Mouse (Mus musculus): ENCODE measurements around the gene Gnaq. TPM values are rescaled to one million over a fixed set of nuclear protein-coding genes. Genes with fewer than 3 reads are reported as not detected.
A peak's percentile ranks its signal among the peaks of the same experiment; 100 is the strongest.
"Not testable (repeated sequence)": the region's sequence is repeated elsewhere in the genome, so short reads cannot be mapped to it uniquely, and the experiment has no call there.

Gene Gnaq
- total RNA-seq, 2 experiments from 2014 or later: 197 to 209 TPM

DNA sequence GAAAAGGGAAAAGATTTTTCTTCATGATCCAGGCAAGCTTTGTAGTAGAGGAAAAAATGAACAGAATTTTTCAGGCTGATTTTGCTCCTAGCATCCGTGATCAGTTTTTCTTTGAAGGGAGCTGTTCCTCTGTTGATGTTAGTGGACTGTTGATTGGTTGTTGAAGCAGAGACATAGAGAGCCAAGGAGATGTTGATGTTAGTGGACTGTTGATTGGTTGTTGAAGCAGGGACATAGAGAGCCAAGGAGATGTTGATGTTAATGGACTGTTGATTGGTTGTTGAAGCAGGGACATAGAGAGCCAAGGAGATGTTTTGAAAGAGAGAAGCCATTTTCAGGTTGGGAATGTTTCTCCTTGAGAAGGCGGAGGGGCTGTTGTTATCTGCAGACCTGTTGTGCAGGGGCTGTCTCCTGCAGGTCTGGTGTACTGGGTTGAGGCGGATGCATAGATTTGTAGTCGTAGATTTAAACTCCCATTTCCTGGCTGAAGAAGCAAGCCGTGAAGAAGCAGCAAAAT is 5.5 kb downstream of the Gnaq start:
- DNase-seq (ENCODE audit: extremely low spot score in 1 of 2, low spot score in 2 of 2): no peak
- intact Hi-C loops (cut with DNase I): loop anchor here (10.0 kb wide), 1 partner anchor 207 kb away; no protein-coding TSS in a partner anchor

DNA sequence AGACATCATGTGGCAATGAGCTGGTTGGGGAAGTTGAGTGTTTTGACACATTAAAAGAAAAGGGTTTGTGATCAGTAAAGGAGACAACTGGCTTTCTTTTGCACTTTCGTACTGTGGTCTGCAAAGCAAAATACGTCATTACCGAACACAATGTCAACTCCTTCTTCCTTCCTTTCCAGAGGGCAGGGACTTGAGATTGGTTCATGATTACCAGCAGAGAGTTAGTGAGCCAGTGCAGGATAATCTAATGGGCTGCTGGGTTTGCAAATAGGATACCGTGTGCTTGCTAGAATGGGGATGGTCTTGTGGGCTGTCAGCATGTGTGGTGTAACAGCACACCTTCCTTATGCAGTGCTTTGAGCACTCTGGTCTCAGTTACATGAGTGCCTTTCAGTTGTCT is 8.1 kb downstream of the Gnaq start:
- DNase-seq (ENCODE audit: extremely low spot score in 1 of 2, low spot score in 2 of 2): no peak
- intact Hi-C loops (cut with DNase I): no loop called here

GRCm38 (mm10) chr19:16141857-16142256 is 9.2 kb downstream of the Gnaq start:
- DNase-seq (ENCODE audit: extremely low spot score in 1 of 2, low spot score in 2 of 2): no peak
- intact Hi-C loops (cut with DNase I): no loop called here

GRCm38 (mm10) chr19:16142990-16143389 is 10.4 kb downstream of the Gnaq start:
- DNase-seq (ENCODE audit: extremely low spot score in 1 of 2, low spot score in 2 of 2): no peak
- intact Hi-C loops (cut with DNase I): no loop called here

- no peak for DNase-seq (ENCODE audit: extremely low spot score in 1 of 2, low spot score in 2 of 2)
- intact Hi-C loops (cut with DNase I): no loop called here
Measured at GRCm38 (mm10) chr19:16147446-16147845, 14.8 kb downstream of the Gnaq start.

- DNase-seq (ENCODE audit: extremely low spot score in 1 of 2, low spot score in 2 of 2): no peak
- intact Hi-C loops (cut with DNase I): no loop called here
Measured at GRCm38 (mm10) chr19:16149094-16149493, 16.5 kb downstream of the Gnaq start.

DNA sequence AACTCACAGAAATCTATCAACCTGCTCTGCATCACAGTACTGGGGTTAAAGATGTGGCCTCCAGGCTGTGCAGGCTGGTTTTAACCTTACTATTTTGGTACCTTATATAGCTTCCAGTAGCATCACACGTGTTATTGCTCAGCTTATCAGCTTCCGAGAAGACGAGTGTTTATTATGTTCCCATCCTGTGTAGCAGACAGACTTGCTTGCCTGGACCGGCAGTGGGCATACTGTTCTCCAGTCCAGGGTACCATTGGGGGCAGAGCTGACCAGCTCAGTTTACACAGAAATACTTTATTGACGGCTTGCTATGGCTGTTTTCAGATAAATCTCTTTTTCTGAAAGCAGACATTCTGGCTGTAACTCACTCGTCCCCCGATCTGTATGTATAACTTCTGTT is 17.7 kb downstream of the Gnaq start:
- no peak for DNase-seq (ENCODE audit: extremely low spot score in 1 of 2, low spot score in 2 of 2)
- intact Hi-C loops (cut with DNase I): no loop called here

GRCm38 (mm10) chr19:16153851-16154250 is 21.2 kb downstream of the Gnaq start:
- intact Hi-C loops (cut with DNase I): no loop called here
- no peak for DNase-seq (ENCODE audit: extremely low spot score in 1 of 2, low spot score in 2 of 2)

DNA sequence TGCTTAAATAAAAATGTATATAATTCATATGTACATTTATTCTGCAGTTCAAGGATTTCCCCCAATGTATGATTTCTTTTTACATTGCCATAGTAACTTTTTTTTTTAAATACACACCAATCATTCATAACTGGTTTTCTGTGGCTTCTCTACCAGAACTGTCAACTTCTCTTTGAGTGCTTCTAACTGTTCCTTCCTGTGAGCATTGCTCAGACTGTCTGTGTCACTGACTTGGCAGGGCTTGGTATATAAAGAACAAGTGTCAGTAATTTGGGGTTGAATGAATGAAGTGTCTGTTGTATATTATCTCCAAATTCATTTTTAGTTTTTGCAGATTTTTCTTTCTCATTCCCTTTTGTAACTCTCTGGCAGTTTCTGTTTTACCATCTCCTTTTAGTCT is 21.8 kb downstream of the Gnaq start:
- intact Hi-C loops (cut with DNase I): no loop called here
- no peak for DNase-seq (ENCODE audit: extremely low spot score in 1 of 2, low spot score in 2 of 2)

GRCm38 (mm10) chr19:16157120-16157519 is 24.5 kb downstream of the Gnaq start:
- intact Hi-C loops (cut with DNase I): no loop called here
- DNase-seq (ENCODE audit: extremely low spot score in 1 of 2, low spot score in 2 of 2): no peak

DNA sequence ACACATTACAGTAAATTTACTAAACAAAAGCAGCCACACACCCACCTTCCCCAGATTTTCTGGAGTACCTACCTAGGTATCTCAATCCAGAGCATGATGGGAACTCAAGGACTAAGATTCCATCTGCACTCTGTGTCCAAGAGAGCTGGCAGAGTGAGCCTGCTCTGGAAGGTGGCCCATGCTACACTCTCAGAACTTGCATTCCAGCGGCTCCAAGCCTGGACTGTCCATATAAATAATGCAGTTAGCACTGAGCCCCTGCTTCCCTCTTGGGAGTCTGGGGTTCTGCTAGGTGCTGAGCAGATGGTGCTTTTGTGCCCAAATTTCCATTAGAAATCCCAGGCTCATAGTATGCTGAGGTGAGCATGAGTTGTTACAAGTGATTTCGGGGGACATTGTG is 28.1 kb downstream of the Gnaq start:
- no peak for DNase-seq (ENCODE audit: extremely low spot score in 1 of 2, low spot score in 2 of 2)
- intact Hi-C loops (cut with DNase I): no loop called here

DNA sequence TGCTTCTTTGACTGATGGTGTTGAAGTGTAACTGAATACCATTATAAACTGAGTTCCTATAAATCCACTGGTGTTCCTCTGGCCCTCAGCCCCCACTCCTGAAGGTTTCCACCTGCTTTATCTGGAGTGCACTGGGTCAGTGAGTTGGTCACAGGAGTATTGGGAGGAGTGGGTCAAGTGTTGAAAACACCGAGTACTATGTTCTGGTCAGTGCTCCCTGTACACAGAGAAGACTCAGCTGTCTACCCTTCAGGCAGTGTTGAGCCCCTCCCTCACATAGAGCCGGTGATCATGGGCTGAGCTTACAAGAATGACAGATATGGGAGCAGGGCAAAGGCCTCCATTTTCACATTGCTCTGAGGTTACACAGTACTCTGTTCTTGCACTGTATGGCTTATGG is 28.6 kb downstream of the Gnaq start:
- intact Hi-C loops (cut with DNase I): no loop called here
- DNase-seq (ENCODE audit: extremely low spot score in 1 of 2, low spot score in 2 of 2): no peak

DNA sequence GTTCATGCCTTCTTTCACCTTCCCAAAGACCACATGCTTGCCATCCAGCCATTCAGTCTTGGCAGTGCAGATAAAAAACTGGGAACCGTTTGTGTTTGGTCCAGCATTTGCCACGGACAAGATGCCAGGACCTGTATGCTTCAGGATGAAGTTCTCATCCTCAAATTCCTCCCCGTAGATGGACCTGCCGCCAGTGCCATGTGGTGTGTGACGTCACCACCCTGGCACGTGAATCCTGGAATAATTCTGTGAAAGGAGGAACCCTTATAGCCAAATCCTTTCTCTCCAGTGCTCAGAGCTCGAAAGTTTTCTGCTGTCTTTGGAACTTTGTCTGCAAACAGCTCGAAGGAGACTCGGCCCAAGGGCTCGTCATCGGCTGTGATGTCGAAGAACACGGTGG is 31.8 kb downstream of the Gnaq start:
- intact Hi-C loops (cut with DNase I); DNase-seq (ENCODE audit: extremely low spot score in 1 of 2, low spot score in 2 of 2): not testable (repeated sequence)

- DNase-seq (ENCODE audit: extremely low spot score in 1 of 2, low spot score in 2 of 2): no peak
- intact Hi-C loops (cut with DNase I): no loop called here
Measured at GRCm38 (mm10) chr19:16167185-16167584, 34.6 kb downstream of the Gnaq start.

GRCm38 (mm10) chr19:16168192-16168591 is 35.6 kb downstream of the Gnaq start:
- intact Hi-C loops (cut with DNase I): no loop called here
- peak in 1 of 2 experiments; percentile 53 for DNase-seq (ENCODE audit: extremely low spot score in 1 of 2, low spot score in 2 of 2)

GRCm38 (mm10) chr19:16168653-16169198 is 36.1 kb downstream of the Gnaq start:
- intact Hi-C loops (cut with DNase I): no loop called here
- peak in 1 of 2 experiments; percentile 31 for DNase-seq (ENCODE audit: extremely low spot score in 1 of 2, low spot score in 2 of 2)

GRCm38 (mm10) chr19:16170724-16171123 is 38.1 kb downstream of the Gnaq start:
- intact Hi-C loops (cut with DNase I): no loop called here
- DNase-seq (ENCODE audit: extremely low spot score in 1 of 2, low spot score in 2 of 2): no peak

DNA sequence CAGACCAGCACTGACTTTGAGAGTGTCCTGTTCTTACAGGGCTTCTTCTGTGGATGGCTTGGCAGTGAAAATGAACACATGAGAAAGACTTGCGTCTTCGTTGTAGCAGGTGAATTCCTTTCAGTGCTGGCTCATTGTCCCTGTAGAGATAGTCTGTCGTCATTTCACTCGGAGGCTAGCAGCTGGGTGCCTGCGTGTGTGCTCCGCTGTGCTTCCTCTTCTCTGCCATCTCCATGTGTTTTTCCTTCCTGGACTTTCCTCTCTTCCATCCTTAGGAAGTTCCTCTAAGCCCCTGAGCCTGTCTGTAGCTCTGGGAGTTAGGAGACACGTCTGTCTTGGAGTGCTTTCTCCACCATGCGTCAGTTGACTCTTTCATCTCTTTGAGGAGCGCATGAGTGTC is 41.1 kb downstream of the Gnaq start:
- no peak for DNase-seq (ENCODE audit: extremely low spot score in 1 of 2, low spot score in 2 of 2)
- intact Hi-C loops (cut with DNase I): no loop called here

DNA sequence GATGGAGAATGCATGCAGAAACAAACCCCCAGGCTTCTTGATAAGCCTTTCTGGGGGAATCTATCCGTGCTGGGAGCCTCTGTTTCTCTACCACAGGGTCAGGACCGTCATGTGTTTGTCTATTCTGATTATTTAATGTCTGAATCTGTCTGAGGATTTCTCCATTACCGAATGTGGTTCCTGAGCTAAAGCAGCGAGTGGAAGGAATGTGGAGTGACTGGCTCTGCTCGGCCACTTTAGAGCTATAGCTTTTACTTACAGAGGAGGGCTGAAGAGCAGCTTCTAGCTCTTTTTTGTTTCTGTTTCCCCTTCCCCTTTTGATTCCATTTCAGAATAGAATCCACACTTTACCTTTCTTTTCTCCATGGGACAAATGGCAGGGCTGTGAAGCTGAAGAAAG is 43.8 kb downstream of the Gnaq start:
- DNase-seq (ENCODE audit: extremely low spot score in 1 of 2, low spot score in 2 of 2): no peak
- intact Hi-C loops (cut with DNase I): no loop called here

DNA sequence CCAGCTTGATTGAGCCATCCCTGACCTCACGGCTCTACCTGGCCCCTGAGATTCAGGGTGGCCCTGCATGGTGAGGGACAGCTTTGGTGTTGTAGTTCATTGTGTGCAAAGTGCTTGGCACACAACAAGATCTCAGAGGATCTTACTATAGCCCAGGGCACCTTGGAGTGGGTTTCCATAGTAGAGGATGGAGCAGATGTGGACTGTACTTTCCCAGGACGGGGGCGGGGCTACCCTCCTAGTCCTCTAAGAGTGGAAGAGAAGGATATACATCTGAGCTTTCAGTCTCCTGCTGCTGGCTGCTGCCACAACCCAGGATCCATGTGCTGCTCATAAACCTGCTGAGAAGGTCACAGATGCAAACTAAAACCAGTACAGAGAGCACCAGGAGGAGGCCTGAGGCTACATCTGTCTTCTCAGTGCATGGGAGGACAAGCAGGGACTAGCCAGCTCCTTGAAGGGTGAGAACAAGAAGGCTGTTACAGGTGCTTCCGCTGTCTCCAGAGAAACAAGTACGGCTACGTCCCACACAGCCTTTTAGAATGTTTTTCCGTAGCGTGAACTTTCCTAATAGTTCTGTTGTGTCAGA is 44.6 kb downstream of the Gnaq start:
- no peak for DNase-seq (ENCODE audit: extremely low spot score in 1 of 2, low spot score in 2 of 2)
- intact Hi-C loops (cut with DNase I): no loop called here

GRCm38 (mm10) chr19:16181258-16181657 is 48.6 kb downstream of the Gnaq start:
- intact Hi-C loops (cut with DNase I): no loop called here
- DNase-seq (ENCODE audit: extremely low spot score in 1 of 2, low spot score in 2 of 2): no peak
